Mouse (Mus musculus): Measurements from ENCODE around the gene Ubash3b.
A peak's percentile ranks its signal among the peaks of the same experiment; 100 is the strongest.

Ubash3b gene

GRCm38 (mm10) chr9:41007785-41008184 lies 153.7 kb downstream of the Ubash3b start:
- DNase-seq (ENCODE audit: low read depth, low spot score): no peak

DNA sequence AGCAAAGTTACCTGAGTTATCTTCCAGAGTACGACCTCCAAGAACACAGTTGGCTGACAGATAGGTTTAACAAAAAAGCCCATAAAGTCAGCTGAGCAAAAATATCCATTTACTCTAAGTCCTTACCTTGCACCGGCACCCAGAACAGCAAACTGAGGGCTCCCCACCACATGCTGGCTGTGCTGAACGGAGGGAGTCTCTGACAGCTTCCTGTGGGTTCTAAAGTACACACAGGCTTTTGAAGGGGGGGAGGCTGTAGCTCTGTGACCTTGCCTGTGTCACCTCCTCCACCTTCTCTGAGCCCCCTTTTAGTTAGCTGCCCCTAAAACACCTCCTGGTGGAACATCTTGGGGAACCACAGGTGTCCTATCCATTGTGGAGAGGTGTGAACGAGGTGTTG lies 157.1 kb downstream of the Ubash3b start, which contains the start of gene Crtam:
Gene Crtam (minus strand): TSS at position 214 of the 400 bp plus-strand sequence.
- no peak for DNase-seq (ENCODE audit: low read depth, low spot score)

DNA sequence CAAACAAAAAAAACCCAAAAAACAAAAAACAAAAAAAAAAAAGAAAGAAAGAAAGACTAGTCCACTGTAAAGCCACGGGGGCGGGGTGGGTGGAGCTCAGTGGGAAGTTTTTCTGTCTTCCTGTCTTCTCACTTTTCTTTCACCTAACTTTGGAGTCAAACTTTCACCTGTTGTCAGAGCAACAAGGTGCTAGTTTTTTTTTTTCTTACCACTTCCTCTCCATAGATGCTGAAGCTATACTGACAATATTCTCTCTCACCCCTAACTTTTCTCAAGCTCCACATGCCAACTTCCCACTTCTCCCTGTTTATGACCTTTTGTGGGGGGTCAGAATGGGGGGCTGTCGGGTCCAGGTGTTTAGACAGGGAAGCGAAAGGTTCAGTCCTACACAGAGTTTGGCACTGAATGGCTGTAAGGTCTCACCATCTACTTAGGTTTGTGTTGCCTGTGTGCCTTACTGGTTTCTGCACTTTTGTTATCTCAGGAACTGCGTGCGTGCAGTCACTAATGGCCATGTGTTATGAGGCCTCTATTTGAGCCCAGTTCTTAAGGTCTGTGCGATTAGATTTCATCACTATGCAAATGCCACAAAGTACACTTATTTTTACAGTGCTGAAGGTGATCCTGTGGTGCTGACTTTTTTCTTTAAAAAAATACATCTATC lies 164.2 kb downstream of the Ubash3b start:
- DNase-seq (ENCODE audit: low read depth, low spot score): peak; percentile 59

DNA sequence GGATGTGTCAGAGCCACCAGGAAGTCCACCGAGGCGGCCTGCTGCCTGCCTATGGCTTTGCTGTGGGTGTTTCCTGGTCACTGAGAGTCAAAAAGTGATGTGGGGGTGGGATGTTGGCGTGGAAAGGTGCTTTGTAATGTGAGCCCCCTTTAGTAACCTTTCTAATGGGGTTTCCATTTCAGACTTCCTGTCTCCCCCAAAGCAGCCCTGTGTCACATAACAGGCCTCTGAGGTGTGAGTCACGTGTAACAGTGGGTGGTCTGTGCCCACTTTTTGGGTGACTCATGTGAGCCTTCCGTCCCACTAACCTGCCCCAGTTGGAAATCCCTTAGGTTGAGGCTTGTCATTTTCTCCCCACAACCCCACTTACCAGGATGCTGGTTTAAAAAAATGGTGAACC lies 167.4 kb downstream of the Ubash3b start:
- DNase-seq (ENCODE audit: low read depth, low spot score): no peak

DNA sequence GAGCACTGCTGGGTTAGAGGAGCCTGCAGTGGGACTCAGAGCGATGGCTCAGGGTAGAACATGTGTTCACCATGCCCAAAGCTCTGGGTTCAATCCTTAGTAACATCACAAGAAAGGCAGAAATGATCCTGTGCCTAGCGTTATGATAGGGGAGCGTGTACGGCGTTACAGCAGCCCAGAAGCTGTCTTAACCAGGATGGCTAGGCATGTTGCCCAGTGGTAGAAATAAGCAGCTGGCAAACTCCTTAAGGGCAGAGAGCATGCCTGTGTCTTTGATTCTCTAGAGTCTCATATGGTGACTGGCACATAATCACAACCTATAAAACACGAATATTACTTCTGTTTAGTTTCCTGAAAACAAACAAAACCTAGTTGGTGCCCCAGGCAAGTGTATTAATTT lies 170.0 kb downstream of the Ubash3b start:
- DNase-seq (ENCODE audit: low read depth, low spot score): no peak

DNA sequence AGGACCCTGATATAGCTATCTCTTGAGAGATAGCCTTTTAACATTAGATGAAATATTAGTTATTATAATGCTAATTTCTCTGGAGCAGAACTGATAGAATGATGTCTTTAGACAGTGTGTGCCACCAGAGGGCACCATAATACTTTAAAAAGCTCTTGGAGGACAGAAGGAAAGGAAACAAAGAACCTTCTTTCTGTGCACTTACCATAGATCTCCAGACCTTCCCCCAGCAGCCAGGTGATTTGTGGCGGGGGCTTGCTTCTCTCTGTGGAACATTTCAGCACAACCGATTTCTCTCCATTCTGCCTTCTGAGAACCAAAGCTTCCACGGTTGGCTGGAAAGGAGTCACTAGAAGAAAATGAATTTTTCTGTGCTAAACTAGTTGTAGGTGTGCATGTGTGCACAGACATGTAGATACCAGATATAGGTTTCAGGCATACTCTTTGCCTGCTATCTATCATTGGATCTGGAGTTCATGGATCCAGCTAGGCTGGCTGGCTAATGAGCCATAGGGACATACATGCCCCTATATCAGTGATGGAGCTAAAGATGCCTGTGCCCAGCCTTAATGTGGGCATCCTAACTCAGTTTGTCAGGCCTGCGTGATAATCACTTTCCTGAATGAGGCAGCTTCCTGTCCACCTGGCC lies 171.4 kb downstream of the Ubash3b start:
- peak; percentile 62 for DNase-seq (ENCODE audit: low read depth, low spot score)

GRCm38 (mm10) chr9:40984313-40984712 lies 177.2 kb downstream of the Ubash3b start:
- DNase-seq (ENCODE audit: low read depth, low spot score): no peak

GRCm38 (mm10) chr9:40983758-40984157 lies 177.7 kb downstream of the Ubash3b start:
- DNase-seq (ENCODE audit: low read depth, low spot score): no peak

- peak; percentile 35 for DNase-seq (ENCODE audit: low read depth, low spot score)
These were observed 179.0 kb downstream of the Ubash3b start for GRCm38 (mm10) chr9:40982480-40982879.

GRCm38 (mm10) chr9:40974042-40974801 lies 187.3 kb downstream of the Ubash3b start:
- DNase-seq (ENCODE audit: low read depth, low spot score): no peak

DNA sequence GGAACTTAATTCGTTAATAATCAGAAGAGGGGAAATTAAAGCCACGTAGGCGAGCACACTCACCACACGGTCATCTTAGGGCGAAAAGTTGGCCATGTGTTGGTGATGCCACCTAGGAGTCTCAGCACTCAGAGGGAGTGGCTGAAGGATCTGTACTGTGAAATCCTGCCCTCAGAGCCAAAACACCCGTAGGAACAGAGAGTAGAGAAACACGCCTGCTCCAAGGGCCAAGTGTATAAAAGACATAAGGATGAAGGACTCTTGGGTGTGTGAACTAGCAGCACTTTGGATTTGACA lies 197.1 kb downstream of the Ubash3b start:
- DNase-seq (ENCODE audit: low read depth, low spot score): no peak

GRCm38 (mm10) chr9:40963586-40964417 lies 197.7 kb downstream of the Ubash3b start, which contains the start of gene Jhy:
TSS of gene Jhy (minus strand) at chr9:40964118.
- no peak for DNase-seq (ENCODE audit: low read depth, low spot score)

DNA sequence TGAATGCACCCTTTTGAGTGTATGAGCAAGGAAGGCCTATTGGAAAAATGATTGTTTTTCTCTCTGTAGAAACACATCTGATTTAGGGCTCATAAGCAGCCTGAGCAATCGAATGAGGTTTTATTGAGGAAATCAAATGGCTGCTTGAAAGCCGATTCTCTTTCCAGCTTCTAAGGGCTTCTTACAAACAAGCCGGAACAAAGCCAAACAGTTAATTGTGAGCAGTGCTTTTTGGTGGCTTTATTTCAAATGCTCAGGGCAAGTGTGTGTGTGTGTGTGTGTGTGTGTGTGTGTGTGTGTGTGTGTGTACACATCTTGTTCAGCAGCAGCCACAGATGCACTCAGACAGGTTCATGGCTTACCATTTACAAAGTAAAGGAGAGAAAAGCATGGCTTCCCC lies 200.1 kb downstream of the Ubash3b start:
- no peak for DNase-seq (ENCODE audit: low read depth, low spot score)

All from A20 (cell line).